28 mouse cellular contexts compared by ENCODE assay signal in genomic region chr6:114434524-114434923, GRCm38 (mm10). TPM values are rescaled to one million over a fixed set of nuclear protein-coding genes. Genes with fewer than 3 reads are reported as not detected.
A peak's percentile ranks its signal among the peaks of the same experiment; 100 is the strongest.
DNase-seq lines count a peak whose midpoint lies in the region; ATAC-seq and TF ChIP-seq lines count a peak whose summit lies in the region.
"Had no signal": no experiment of that assay in that cellular context is flagged by ENCODE, and none has a peak within 500 bp of the region (broad histone marks: within the 10 kb centered on the region; RNA-seq: fewer than 3 reads in every experiment).

No protein-coding gene starts in this region.

- no peak for TF ChIP-seq CTCF in left cerebral cortex, adult 2 months (IDR thresholded peaks at IDR 0.05)
- TF ChIP-seq CTCF in midbrain, postnatal 0 days (IDR thresholded peaks at IDR 0.05) = no peak

- H3K9me3 ChIP-seq in midbrain, postnatal 0 days (ENCODE audit: low read length) = no peaks in the 10 kb centered on the region
- H3K9me3 ChIP-seq in midbrain, embryonic 13.5 days = no peaks in the 10 kb centered on the region
- H3K9me3 ChIP-seq: embryonic facial prominence, embryonic 13.5 days; embryonic facial prominence, embryonic 15.5 days; forebrain, embryonic 10.5 days had no signal

- 69% methylated on average over 5 of the region's 5 CpGs for WGBS in midbrain, postnatal 0 days
- 84% methylated on average over 5 of the region's 5 CpGs for WGBS in midbrain, embryonic 13.5 days

- intact Hi-C loops in left cerebral cortex, adult 2 months (cut with DNase I) = no loop called here

- H3K27me3 ChIP-seq in midbrain, postnatal 0 days (ENCODE audit: insufficient read depth, low read length) = no peaks in the 10 kb centered on the region
- H3K27me3 ChIP-seq in midbrain, embryonic 13.5 days = no peaks in the 10 kb centered on the region
- H3K27me3 ChIP-seq: embryonic facial prominence, embryonic 13.5 days; forebrain, embryonic 12.5 days; Patski had no signal

- peak overlapping the region; percentile 19 for H3K27ac ChIP-seq in left cerebral cortex, adult 2 months
- H3K27ac ChIP-seq in midbrain, postnatal 0 days (ENCODE audit: low read depth, low read length) = no peak overlapping the region
- no peak overlapping the region for H3K27ac ChIP-seq in midbrain, embryonic 13.5 days
- H3K27ac ChIP-seq: embryonic facial prominence, embryonic 13.5 days; embryonic facial prominence, embryonic 15.5 days; forebrain, embryonic 10.5 days; forebrain, embryonic 12.5 days had no signal

- H3K4me1 ChIP-seq in midbrain, postnatal 0 days (ENCODE audit: insufficient read depth, low read length) = no peaks in the 10 kb centered on the region; the same call in 1 of the 2 replicates
- H3K4me1 ChIP-seq in midbrain, embryonic 13.5 days (replicated peaks) = peaks cover 9% of the 10 kb centered on the region; the same call in 1 of the 2 replicates
- H3K4me1 ChIP-seq: embryonic facial prominence, embryonic 15.5 days had no signal

- no peak overlapping the region for H3K4me2 ChIP-seq in midbrain, postnatal 0 days (ENCODE audit: low read depth, low read length, poor library complexity, severe bottlenecking)
- no peak overlapping the region for H3K4me2 ChIP-seq in midbrain, embryonic 13.5 days (replicated peaks)
- H3K4me2 ChIP-seq: embryonic facial prominence, embryonic 13.5 days; embryonic facial prominence, embryonic 15.5 days; forebrain, embryonic 12.5 days had no signal

- no peak overlapping the region for H3K9ac ChIP-seq in midbrain, postnatal 0 days (replicated peaks; ENCODE audit: low read length, poor library complexity, severe bottlenecking)
- H3K9ac ChIP-seq in midbrain, embryonic 13.5 days (replicated peaks) = no peak overlapping the region
- H3K9ac ChIP-seq: embryonic facial prominence, embryonic 13.5 days; embryonic facial prominence, embryonic 15.5 days; forebrain, embryonic 12.5 days had no signal

- peak; percentile 6 for DNase-seq in cerebellum, adult 9-10 months
- DNase-seq in cerebellum, adult 11-12 months = no peak
- DNase-seq in left cerebral cortex, adult 2 months (ENCODE audit: extremely low spot score in 1 of 2, low spot score in 2 of 2) = no peak
- DNase-seq in left cerebral cortex, adult 11 months (ENCODE audit: low spot score) = no peak
- DNase-seq in midbrain, postnatal 0 days (ENCODE audit: low spot score) = peak; percentile 19
- DNase-seq: adrenal gland, adult 8-10 months; adrenal gland, postnatal 14 days; adrenal gland, postnatal 36 days; B cell, adult 2 months; cerebellum, adult 11 months; cerebellum, adult 2 months; cerebellum, adult 9-11 months; cerebellum, postnatal 14 days; cerebellum, postnatal 36 days; embryo, embryonic 11 days had no signal

- no peak for ATAC-seq in midbrain, postnatal 0 days (ENCODE audit: low FRiP score)
- no peak for ATAC-seq in midbrain, embryonic 13.5 days
- ATAC-seq: activated CD4-positive, CD25-positive, alpha-beta regulatory T cell, adult 4 months; CD4-positive, CD25-positive, alpha-beta regulatory T cell, adult 4 months; forebrain, embryonic 14.5 days; forebrain, embryonic 16.5 days; Patski had no signal

- H3K4me3 ChIP-seq in left cerebral cortex, adult 2 months = no peak overlapping the region
- H3K4me3 ChIP-seq in midbrain, postnatal 0 days (ENCODE audit: low read depth, low read length) = no peak overlapping the region
- H3K4me3 ChIP-seq in midbrain, embryonic 13.5 days (replicated peaks) = no peak overlapping the region
- H3K4me3 ChIP-seq: embryonic facial prominence, embryonic 13.5 days; embryonic facial prominence, embryonic 15.5 days; erythroblast, embryonic 14.5 days; forebrain, embryonic 10.5 days; forebrain, embryonic 12.5 days had no signal

- no peaks in the 10 kb centered on the region for H3K36me3 ChIP-seq in midbrain, postnatal 0 days (ENCODE audit: insufficient read depth, low read length)
- H3K36me3 ChIP-seq in midbrain, embryonic 13.5 days = no peaks in the 10 kb centered on the region
- H3K36me3 ChIP-seq: embryonic facial prominence, embryonic 13.5 days; embryonic facial prominence, embryonic 15.5 days; forebrain, embryonic 10.5 days; forebrain, embryonic 12.5 days; G1E had no signal

RNA-seq across cellular contexts. Expression of gene Hrh1, which starts 36.8 kb away (rescaled TPM):
- total RNA-seq in left cerebral cortex, adult 2 months (2021) = 10 to 100 TPM; 24.2 to 25.6 TPM
- total RNA-seq in midbrain, postnatal 0 days (2014; rRNA removed) = 1.9 and 2.4 TPM in 2 replicates
- 1.6 and 1.9 TPM in 2 replicates for polyA plus RNA-seq in midbrain, postnatal 0 days (2015; fragmentation: Nextera tagmentation; extraction: Ambion mirVana)
- polyA plus RNA-seq in midbrain, embryonic 13.5 days (2015; fragmentation: Nextera tagmentation; extraction: Ambion mirVana) = 0.35 and 0.52 TPM in 2 replicates
- total RNA-seq: CH12.LX had no signal
- polyA plus RNA-seq: activated CD4-positive, CD25-positive, alpha-beta regulatory T cell, adult 4 months; CD4-positive, CD25-positive, alpha-beta regulatory T cell, adult 4 months; embryonic facial prominence, embryonic 13.5 days; G1E; Patski had no signal

Comparison
In these comparisons a context has a peak if more than half of its experiments do, and no peak if none do; other contexts are left out.
1. DNase-seq: peak in cerebellum, adult 9-10 months (single experiment) and midbrain, postnatal 0 days (single experiment); none in cerebellum, adult 11-12 months (single experiment), left cerebral cortex, adult 2 months (0 of 2) and left cerebral cortex, adult 11 months (single experiment).